Mouse (Mus musculus): ENCODE data around the gene Eml2.
"Not testable (repeated sequence)": the region's sequence is repeated elsewhere in the genome, so short reads cannot be mapped to it uniquely, and the experiment has no call there.

Eml2 gene

DNA sequence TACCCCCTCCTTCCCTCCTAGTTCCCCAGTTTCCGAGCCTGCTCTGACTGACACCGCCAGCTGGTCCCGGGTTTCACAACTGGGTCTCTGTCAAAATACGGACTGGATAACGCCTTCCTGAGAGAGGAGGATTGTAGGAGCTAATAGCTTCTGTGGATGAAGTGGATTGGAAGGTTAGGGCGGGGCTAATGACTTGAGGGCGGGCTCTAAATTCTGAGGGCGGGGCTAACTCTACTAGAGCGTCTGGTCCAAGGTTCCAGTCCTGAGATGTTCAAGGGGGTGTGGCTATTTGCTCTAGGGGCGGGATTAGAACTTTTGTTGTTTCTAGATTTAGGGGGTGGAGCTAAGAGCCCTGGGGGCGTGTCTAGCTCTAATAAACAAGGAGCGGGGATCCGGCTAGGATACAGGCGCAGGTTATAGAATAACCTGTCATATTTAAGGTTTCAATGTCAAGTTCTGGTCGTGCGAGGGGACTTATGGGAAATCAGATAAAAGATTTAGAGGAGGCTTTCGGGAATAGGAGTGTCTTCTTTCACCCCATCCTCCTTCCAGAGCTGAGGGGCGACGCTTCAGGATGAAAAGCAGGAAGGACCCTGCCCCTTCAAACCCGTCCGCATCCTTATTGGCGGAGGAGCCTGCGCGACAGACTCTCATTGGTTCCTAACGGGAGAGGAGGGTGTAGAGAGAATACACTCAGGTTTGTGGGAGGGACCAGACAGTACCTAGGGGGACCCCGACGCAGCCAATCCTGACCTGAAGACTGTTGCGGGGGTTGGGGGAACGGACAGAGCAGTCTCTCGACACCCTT, at the start of gene Eml2:
Gene Eml2 (plus strand): TSS at position 714 of the 808 bp plus-strand sequence.
- DNase-seq: peak; percentile 91

DNA sequence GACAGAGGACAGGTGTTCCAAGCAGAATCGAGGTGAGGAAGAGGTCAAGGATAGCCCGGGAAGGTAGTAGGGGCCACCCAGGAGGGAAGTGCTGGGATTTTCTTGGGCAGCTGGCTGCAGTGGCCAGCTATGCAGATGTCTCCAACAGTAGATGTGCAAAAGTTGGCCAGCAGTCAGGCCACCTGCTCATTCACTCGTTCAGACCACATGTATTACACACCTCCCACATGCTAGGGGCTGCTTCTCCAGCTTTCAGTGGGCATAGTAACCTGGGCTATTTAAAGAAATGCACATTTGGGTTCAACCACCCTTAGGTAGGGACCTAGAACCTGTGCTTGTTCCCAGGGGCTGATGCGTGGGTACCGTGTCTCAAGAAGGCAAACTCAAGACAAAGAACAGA, 48.5 kb upstream of the Eml2 start:
- DNase-seq: no peak

DNA sequence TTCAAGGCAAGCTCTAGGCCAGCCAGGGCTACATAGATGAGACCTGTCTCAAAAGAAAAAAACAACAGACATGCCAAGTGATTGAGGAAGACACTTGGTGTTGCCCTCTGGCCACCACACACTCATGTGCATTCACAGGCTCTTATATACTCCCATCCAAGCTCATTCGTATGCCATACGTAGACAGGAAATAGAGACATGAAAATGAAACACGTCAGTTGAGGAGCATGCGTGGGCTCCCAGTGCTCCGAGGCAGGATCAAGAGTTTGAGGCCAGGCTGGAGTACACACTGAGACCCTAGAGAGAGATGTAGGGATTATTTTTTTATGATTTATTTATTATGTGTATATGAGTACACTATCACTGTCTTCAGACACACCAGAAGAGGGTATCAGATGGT, 46.8 kb upstream of the Eml2 start:
- no peak for DNase-seq

DNA sequence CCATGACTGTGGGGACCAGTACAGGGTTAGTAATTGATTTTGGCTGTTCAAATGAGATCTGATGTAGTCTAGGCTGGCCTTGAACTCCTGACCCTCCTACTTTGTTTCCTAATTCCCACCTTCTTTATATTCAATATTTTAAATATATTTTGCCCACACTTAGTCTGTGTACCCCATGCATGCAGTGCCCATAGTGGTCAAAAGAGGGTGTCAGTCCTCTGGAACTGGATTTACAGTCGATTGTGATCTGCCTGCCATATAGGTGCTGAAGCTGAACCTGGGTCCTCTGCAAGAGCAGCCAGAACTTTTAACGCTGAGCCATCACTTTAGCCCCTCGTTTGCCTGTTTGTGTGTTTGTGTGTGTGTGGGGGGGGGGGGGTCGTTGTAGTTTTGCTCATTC, 45.6 kb upstream of the Eml2 start:
- DNase-seq: no peak

DNA sequence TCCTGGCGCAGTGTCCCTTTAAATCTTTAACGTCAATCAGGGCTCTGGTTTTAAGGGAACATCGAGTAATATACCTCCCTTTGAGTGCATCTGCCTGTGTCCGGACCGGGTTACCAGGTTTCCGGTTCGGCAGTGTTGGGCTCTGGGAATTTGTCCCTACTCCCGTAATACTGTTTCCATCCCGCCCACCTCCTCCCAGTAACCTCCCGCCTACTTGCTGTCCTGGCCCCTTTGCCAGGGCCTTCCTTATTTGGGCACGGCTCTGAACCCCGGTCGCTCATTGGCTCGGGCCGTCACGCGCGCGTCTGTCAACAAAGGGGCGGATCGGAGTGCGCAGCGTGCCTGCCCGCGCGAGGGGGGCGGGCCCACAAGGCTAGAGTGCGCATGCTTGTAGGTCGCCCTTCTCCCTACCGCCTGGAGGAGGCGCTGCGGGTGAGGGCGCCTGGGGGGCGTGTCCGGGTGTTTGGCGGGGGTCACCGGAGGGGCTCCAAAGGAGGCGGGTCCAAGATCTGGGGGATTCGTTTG, 44.8 kb upstream of the Eml2 start:
- peak; percentile 97 for DNase-seq

DNA sequence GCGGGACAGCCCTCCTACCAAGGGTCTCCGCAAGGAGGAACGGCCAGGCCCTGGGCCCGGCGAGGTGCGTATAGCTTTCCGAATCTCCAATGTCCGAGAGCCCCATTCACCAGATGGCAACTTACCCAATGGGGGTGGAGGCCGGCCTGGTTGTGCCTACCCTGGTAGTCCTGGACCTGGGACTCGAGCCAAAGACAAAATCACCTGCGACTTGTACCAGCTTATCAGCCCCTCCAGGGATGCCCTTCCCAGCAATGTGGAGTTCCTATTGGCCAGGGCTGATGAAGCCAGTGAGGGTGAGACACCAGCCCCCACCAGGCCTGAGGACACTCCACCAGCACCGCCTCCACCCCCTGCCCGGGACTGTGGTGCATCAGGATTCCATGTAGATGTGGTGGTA, 40.1 kb upstream of the Eml2 start:
- DNase-seq: no peak

DNA sequence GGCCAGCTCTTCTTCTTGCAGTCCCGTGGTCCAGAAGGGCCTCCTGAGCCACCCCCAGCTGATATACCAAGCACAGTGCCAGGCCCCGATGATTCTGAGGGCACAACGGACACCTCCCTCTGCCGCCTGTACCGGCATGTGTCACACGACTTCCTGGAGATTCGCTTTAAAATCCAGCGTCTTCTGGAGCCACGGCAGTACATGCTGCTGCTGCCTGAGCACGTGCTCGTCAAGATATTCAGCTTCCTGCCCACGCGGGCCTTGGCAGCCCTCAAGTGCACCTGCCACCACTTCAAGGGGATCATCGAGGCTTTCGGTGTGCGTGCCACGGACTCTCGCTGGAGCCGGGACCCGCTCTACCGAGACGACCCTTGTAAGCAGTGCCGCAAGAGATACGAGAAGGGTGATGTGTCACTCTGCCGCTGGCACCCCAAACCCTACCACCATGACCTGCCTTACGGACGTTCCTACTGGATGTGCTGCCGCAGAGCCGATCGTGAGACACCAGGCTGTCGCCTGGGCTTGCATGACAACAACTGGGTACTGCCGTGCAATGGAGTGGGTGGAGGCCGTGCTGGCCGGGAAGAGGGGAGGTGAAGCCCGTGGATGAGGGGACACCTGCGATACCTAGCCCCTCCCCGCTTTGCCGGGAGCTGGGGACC, 39.4 kb upstream of the Eml2 start:
- peak; percentile 72 for DNase-seq

DNA sequence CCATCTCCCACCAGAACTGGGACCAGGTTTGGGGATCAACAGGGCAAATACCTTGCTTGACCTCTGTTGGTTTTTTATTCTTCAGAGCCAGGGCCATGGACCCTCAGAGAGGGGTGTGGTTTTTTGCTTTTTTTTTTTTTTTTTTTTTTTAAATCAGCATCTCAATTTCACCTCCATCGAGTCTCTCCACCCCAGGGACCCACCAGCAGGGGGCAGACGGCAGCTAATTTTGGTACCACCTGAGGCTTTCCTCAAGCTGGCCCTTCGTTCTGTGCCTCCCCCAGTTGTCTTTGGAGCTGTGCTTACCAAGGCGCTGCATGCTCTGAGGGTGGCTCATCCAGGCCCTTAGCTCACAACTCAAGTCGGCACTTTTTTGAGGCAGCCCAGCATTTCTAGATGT, 38.8 kb upstream of the Eml2 start:
- DNase-seq: peak; percentile 55

DNA sequence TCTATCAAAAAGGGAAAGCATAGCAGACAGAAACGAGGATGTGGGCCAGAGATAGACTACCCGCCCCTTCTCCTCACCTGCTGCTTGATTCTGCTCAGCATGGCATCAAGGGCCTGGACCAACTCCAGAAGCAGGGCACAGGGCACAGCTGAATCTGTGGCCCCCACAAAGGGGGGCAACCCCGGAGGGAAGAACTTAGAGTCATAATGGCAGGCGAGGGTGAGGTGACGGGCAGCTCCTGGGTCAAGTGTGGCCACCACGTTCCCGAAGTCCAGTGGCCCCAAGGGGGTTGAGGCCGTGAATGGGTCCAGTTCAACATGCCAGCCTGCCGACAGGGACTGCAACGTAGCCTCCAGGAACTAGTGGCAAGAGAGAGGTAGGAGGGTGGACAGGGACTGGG, 29.4 kb upstream of the Eml2 start:
- no peak for DNase-seq

DNA sequence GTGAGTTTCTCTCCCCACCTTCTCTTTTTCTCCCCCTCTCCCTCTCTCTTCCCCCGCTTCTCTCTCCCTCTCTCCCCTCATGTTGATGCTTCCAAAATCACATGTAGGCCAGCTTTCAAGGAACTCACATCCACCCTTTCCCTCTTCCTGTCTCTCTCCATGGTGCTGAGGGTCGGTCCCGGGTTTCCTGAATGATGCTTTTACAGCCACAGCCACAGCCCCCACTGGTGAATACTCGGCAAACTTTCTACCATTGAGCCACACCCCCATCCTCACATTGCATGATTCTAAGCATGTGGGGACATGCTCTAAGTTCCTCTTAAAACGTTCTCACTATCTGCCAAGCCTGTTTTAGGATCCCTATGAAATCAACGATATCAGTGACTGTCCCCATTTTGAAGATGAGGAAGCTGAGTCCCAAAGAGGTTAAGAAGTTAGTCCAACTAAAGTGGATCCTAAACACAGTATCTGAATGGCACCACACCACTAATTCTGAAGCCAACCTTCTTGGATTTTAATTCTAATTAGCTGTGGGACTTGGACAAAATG, 28.6 kb upstream of the Eml2 start:
- DNase-seq: no peak

DNA sequence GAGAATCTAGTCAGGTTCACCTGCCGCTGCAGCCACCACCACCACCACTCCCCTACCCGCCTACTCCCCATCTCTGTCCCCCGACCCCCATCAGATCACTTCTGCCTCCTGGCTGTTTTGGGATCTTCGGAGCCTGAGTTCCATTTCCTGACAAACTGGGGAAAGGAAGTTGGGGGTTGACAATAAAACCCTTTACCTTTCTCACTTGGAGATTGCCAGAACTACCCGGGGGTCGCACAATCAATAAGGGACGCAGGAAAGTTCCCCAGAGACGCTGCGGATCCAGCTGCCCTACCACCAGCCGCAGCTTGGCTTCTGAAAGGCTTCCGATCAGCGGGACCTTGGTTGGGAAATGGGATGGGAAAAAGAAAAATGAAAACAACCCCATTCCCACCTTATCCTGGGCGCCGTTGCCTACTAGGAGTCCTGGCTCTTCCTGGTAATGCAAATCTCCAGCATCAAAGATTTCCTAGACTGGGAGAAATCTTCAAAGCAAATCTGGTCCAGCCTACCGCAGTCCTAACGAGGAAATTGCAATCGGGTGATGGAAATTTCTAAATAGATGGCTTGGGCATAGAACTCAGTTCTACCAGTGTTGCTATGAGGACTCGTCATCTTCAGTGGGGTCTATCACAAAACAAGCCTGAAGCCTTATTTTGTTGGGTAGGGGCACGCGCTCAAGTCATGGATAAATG, 27.9 kb upstream of the Eml2 start:
- DNase-seq: no peak

DNA sequence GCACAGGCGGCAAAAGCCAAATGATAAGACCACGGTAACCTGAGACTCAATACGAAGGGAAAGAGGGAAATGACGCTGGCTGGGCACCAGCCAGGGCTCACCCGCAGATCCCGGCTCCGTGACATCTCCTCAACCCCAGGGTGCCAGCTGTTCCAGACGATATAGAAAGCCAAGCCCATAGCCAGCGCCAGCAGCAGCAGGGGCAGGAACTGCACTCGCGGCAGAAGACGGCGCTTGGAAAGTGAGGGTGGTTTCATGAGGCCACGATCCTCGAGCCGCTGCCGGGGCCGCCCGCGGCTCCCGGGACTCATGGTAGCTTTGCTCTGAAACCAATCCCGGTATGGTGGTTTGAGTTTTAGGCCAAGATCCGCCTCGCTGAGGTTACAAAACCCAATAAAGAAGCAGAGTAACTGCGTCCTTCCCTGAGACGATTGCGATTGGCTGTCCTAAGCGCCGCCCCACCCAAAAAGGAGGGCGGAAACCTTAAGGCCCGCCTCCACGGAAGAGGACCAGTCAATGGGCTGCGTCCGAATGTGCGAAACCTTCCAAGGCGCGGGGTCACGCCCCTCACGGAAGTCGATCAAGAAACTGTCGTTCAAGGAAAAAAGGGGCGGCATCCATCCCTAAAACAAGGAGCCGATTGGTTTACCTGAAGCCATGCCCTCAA, 27.2 kb upstream of the Eml2 start, which contains the start of gene Qpctl:
Gene Qpctl (minus strand): TSS at position 417 of the 667 bp plus-strand sequence.
- peak; percentile 99 for DNase-seq

DNA sequence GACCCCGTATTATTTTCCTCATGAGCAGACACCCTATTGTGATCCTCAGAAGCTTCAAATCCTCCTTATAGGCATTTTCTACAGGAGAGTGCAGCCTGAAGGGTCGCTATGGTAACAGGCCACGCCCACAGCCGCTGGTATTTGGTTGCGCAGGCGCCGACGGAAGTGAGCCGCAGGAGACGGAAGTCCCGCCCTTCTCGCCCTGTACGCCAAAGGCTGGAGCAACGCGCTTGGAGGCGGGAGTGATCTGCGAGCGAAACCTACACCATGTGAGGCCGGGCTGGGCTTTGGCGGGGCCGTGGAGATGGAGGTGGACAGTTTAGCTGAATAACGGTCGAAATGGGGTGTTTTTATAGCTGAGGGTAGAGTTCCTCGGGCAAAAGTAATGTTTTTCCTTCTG, 26.6 kb upstream of the Eml2 start, which contains the start of gene Snrpd2:
Gene Snrpd2 (plus strand): TSS at position 97 of the 400 bp plus-strand sequence.
- peak; percentile 95 for DNase-seq

DNA sequence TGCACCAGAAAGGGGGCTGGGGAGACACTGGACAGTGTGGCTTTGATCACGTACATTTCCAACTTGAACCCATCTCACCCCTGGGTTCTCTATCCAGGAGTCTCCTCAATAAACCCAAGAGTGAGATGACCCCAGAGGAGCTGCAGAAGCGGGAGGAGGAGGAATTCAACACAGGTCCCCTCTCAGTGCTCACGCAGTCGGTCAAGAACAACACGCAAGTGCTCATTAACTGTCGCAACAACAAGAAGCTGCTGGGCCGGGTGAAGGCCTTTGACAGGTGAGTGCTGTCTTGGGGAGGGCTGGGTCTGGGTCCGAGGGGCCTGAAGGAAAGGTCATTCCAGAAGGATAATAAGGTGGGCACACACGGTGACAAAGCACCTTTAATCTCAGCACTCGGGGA, 25.1 kb upstream of the Eml2 start:
- not testable (repeated sequence) for DNase-seq

DNA sequence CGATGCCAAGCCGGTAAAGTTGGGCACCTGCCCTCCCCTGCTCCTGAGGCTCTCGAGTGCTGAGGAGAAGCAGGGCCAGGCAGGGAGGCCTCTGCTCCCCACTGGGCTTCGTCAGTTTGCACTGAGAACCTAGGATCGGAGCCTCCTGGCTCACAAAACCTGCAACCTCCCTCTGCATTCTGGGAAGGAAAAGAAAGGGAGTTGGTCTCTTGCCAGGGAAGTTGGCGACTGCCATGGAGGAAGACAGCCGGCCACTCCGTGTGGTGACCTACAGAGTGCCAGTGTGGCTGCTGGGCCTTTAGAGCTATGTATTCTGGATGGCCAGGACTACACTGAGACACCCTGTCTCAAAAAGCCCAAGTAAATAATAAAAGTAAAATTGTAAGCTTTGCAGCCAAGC, 21.4 kb upstream of the Eml2 start:
- no peak for DNase-seq

DNA sequence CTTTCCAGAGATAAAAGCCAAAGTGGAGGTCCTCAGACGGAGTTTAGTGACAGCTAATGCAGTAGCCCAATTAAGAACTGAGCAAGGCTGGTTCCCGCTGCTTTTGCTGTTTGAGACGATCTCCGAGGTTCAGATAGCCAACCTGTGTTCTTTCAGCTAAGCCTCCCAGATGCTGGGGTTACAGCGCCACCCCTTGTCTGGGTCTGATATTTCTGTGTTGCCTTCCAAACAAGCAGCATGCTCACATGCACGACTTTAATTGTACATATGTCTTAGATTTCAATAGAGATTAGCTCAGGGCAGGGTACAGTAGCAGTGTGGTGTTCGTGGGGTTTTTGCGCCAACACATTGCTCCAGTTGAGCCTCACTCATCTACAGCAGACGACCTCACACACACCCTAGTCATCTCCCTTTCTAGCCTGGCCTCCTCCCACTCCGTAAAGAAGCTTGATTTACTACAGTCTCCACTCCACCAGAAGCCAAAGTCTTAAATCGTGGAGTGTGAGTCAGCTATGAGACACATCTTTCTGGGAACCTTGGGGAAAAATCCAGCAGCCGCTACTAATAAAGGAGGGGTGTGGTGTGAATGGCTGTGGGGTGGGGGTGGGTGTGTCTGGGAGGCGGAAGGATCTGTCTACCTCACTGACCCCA, 20.3 kb upstream of the Eml2 start:
- DNase-seq: no peak

DNA sequence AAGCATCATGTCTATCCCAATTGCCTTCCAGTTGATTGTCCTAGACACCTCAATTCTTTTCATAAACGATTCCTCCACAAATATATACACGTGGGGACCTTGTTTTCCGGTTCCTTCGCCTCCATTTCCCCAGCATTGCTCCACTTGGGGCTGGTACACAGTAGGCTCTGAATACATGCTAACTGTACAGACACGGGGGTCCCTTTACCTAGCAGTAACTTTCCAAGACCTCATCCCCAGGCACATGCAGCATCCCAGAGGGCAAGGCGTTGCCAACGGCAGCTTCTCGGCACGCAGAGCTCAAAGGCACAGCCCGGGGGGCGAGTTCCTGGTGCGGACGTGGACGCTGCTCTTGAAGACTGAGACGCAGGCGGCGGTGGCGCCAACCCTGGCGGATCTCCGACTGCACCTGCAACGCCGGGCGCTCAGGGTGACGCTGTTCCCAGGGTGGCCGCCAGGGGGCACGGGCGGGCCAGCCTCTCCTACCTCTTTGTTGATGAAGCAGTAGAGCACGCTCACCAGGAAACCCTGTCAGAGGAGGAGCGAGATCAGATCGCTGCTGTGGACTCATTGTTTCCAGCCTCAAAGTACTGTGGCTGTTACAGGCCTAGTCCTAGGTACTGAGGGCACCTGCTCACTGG, 18.9 kb upstream of the Eml2 start:
- peak; percentile 92 for DNase-seq

DNA sequence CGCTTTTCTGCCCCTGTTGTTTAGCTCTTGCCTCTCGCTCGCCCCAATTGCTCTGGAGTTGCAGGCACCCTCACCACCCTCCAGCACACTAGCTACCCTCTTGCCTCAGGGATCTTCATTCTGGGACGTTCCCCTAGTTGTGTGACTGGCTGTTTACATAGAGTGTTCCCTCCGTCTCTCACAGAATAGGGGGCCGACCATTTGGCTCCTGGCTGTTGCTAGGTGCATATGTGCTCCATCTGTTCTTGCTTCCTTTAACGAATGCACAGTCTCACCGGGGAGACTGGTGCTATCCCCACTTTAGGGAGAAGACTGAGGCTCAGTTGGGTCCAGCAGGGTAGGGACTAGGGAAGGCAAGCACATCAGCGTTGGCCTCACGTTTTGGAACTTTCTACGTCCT, 17.6 kb upstream of the Eml2 start:
- DNase-seq: no peak

DNA sequence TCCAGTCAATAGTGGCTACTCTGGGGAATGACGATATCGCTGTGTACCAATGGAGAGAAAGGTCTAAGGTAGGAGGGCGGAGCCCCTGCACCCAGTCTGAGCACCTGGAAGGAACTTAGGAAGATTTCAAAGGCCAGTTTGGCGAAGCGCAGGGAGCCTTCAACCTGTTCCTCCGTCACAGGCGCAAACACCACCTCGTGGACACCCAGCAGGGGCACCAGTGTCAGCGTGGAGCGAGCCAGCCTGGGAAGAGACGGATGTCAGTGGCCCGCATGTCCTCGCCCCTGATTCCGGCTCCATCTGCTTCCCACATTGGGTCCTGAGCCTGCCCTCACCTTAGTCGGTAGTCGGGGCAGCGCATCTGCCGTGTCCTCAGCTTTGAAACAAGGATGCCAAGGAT, 16.8 kb upstream of the Eml2 start:
- DNase-seq: no peak

DNA sequence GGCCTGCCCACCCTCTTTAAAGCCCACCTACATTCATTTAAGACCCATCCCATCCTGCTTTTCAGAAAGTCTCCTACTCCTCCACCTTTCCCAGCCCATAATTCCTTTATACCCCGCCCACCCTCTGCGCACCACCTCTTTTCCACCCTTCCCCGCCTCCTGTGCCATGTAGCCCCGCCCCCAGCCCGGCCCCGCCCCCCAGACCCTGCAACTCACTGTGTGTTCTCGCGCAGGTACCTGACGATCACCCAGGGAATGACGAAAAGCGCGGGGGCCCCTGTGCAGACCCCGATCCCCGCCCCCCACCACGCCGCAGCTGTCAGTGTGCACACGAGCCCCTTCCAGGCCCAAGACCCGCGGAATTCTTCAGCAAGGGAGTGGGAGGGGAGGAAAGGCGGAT, 16.1 kb upstream of the Eml2 start:
- DNase-seq: no peak

DNA sequence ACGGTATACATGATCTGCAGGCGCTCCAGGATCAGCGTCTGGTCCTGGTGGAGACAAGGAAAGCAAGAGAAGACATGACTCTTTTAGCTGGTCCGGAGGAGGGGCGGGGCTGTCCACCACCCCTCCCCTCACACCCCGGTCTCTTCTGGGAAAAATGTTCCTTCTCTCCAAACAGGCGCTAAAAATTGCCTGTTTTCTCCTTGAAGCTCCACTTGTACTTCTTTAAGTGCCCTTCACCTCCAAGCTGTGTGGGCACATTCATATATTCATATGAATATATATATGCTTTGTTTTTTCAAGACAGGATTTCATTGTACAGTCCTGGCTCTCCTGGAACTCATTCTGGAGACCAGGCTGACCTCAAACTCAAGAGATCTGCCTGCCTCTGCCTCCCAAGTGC, 13.3 kb upstream of the Eml2 start:
- DNase-seq: no peak

DNA sequence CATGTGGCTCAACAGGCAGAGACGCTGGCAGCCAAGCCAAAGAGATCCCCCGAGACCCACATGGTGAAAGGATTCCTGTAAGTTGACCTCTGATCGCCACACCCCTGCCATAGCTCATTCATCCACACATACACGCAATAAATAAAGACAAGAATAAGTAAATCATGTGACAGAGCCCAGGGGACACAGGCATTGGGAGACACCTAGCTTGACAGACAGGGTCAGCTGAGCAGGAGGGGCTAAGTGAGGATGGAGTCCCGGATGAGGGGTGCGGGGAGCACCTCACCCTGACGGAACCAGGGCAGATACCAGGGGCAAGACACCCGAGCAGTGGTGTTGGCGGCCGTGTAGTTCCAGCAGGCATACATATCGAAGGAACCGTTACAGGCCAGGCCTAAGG, 12.5 kb upstream of the Eml2 start:
- no peak for DNase-seq

Data from right cerebral cortex, adult 18-20 months (tissue).